Mouse (Mus musculus): ENCODE measurements around the gene Macrod2. TPM values are rescaled to one million over a fixed set of nuclear protein-coding genes. Genes with fewer than 3 reads are reported as not detected.

The Macrod2 gene
- polyA plus RNA-seq, 1 experiment from 2014 or later = 25.7 TPM

DNA sequence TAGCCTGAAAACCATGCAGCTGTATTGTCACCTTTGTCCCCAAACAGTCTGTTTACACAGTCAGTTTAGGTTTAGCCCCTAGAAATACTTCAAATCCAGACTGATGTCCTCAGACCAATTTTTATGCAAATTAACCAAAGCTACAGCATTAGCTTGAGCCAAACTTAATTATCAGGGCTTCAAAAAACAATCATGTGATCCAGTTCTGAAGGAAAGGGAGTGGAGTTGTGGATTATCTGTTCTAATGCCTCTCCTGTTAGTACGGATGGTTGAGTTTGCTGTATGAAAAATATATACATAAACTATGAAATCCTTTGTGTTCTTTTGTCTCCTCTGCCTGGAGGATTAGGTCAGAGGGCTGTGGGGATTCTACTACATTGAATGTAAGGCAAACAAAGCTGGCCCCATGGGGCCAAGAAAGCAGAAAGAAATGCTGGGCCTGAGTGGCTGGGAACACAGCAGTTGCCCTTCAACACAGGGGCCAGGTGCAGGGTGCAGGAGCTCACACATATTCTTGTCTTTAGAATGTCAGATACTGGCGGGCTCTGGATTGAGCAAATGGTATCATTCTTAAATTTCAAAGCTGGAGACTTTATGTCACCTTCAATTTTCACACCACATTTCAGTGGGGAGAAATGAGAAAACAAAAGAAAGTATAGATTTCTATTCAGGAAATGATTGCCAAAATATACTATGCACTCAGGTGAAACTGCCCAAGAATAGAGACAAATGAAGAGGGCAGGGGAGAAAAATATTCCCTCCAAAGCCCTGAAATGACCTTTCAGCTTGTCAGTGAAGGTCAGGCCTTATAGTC lies 1908.2 kb downstream of the Macrod2 start:
- no peak for ATAC-seq
- Histone ChIP-seq H3K4me1 (replicated peaks; ENCODE audit: control insufficient read depth, insufficient read depth, low read length) (no peaks in the 10 kb centered on the region), H3K9me3 (ENCODE audit: control insufficient read depth) (no peaks in the 10 kb centered on the region), H3K27ac (ENCODE audit: low read depth, low read length) (no peak overlapping the region), H3K27me3 (replicated peaks; ENCODE audit: control insufficient read depth, insufficient read depth, low read length) (no peaks in the 10 kb centered on the region), H3K36me3 (ENCODE audit: control insufficient read depth, insufficient read depth) (no peaks in the 10 kb centered on the region), H3K9ac (ENCODE audit: low read depth, low read length) (no peak overlapping the region), H3K4me2 (replicated peaks; ENCODE audit: low read depth) (no peak overlapping the region), H3K4me3 (ENCODE audit: low read depth, low read length) (no peak overlapping the region)
- no peak for TF ChIP-seq CTCF (IDR thresholded peaks at IDR 0.05; ENCODE audit: low read depth)
- WGBS = 47% methylated on average over 2 of the region's 2 CpGs

DNA sequence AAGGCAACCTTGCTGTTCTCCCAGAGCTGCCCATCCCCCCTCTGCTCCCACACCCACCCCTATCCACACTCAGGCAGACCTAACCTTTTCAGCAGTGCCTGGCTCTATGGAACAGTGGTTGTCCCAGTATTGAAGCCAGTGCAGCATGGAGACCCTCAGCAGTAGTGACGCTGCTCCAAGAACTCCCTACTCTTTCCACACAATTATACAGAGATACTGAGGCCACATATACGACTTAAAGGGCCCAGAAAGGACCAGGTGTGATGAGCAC lies 1908.7 kb downstream of the Macrod2 start:
- Histone ChIP-seq H3K9me3 (ENCODE audit: control insufficient read depth) (no peaks in the 10 kb centered on the region), H3K4me1 (replicated peaks; ENCODE audit: control insufficient read depth, insufficient read depth, low read length) (no peaks in the 10 kb centered on the region), H3K27me3 (replicated peaks; ENCODE audit: control insufficient read depth, insufficient read depth, low read length) (no peaks in the 10 kb centered on the region), H3K36me3 (ENCODE audit: control insufficient read depth, insufficient read depth) (no peaks in the 10 kb centered on the region), H3K9ac (ENCODE audit: low read depth, low read length) (no peak overlapping the region), H3K4me3 (ENCODE audit: low read depth, low read length) (no peak overlapping the region), H3K27ac (ENCODE audit: low read depth, low read length) (no peak overlapping the region), H3K4me2 (replicated peaks; ENCODE audit: low read depth) (no peak overlapping the region)
- WGBS = 64% methylated on average over 2 of the region's 2 CpGs
- no peak for ATAC-seq
- no peak for TF ChIP-seq CTCF (IDR thresholded peaks at IDR 0.05; ENCODE audit: low read depth)

- H3K4me2 ChIP-seq (replicated peaks; ENCODE audit: low read depth) = no peak overlapping the region
- no peak overlapping the region for H3K27ac ChIP-seq (ENCODE audit: low read depth, low read length)
- WGBS = 69% methylated on average over 3 of the region's 3 CpGs
- no peaks in the 10 kb centered on the region for H3K9me3 ChIP-seq (ENCODE audit: control insufficient read depth)
- no peaks in the 10 kb centered on the region for H3K4me1 ChIP-seq (replicated peaks; ENCODE audit: control insufficient read depth, insufficient read depth, low read length)
- no peak overlapping the region for H3K4me3 ChIP-seq (ENCODE audit: low read depth, low read length)
- no peak overlapping the region for H3K9ac ChIP-seq (ENCODE audit: low read depth, low read length)
- ATAC-seq = no peak
- H3K36me3 ChIP-seq (ENCODE audit: control insufficient read depth, insufficient read depth) = no peaks in the 10 kb centered on the region
- H3K27me3 ChIP-seq (replicated peaks; ENCODE audit: control insufficient read depth, insufficient read depth, low read length) = no peaks in the 10 kb centered on the region
- no peak for TF ChIP-seq CTCF (IDR thresholded peaks at IDR 0.05; ENCODE audit: low read depth)
Measured at GRCm38 (mm10) chr2:142323158-142323557, 1928.0 kb downstream of the Macrod2 start.

GRCm38 (mm10) chr2:142326737-142327136 lies 1931.6 kb downstream of the Macrod2 start:
- TF ChIP-seq CTCF (IDR thresholded peaks at IDR 0.05; ENCODE audit: low read depth) = no peak
- no peak overlapping the region for H3K4me3 ChIP-seq (ENCODE audit: low read depth, low read length)
- no peak overlapping the region for H3K9ac ChIP-seq (ENCODE audit: low read depth, low read length)
- H3K4me1 ChIP-seq (replicated peaks; ENCODE audit: control insufficient read depth, insufficient read depth, low read length) = no peaks in the 10 kb centered on the region
- no peaks in the 10 kb centered on the region for H3K27me3 ChIP-seq (replicated peaks; ENCODE audit: control insufficient read depth, insufficient read depth, low read length)
- no peaks in the 10 kb centered on the region for H3K9me3 ChIP-seq (ENCODE audit: control insufficient read depth)
- no peak for ATAC-seq
- H3K27ac ChIP-seq (ENCODE audit: low read depth, low read length) = no peak overlapping the region
- no peak overlapping the region for H3K4me2 ChIP-seq (replicated peaks; ENCODE audit: low read depth)
- no peaks in the 10 kb centered on the region for H3K36me3 ChIP-seq (ENCODE audit: control insufficient read depth, insufficient read depth)
- 90% methylated on average over 3 of the region's 3 CpGs for WGBS

- Histone ChIP-seq H3K4me1 (replicated peaks; ENCODE audit: control insufficient read depth, insufficient read depth, low read length) (no peaks in the 10 kb centered on the region), H3K4me2 (replicated peaks; ENCODE audit: low read depth) (no peak overlapping the region), H3K36me3 (ENCODE audit: control insufficient read depth, insufficient read depth) (no peaks in the 10 kb centered on the region), H3K27ac (ENCODE audit: low read depth, low read length) (no peak overlapping the region), H3K9ac (ENCODE audit: low read depth, low read length) (no peak overlapping the region), H3K27me3 (replicated peaks; ENCODE audit: control insufficient read depth, insufficient read depth, low read length) (no peaks in the 10 kb centered on the region), H3K4me3 (ENCODE audit: low read depth, low read length) (no peak overlapping the region), H3K9me3 (ENCODE audit: control insufficient read depth) (no peaks in the 10 kb centered on the region)
- ATAC-seq = no peak
- TF ChIP-seq CTCF (IDR thresholded peaks at IDR 0.05; ENCODE audit: low read depth) = no peak
- 71% methylated on average over 7 of the region's 7 CpGs for WGBS
Measured at GRCm38 (mm10) chr2:142329761-142330160, 1934.7 kb downstream of the Macrod2 start.

DNA sequence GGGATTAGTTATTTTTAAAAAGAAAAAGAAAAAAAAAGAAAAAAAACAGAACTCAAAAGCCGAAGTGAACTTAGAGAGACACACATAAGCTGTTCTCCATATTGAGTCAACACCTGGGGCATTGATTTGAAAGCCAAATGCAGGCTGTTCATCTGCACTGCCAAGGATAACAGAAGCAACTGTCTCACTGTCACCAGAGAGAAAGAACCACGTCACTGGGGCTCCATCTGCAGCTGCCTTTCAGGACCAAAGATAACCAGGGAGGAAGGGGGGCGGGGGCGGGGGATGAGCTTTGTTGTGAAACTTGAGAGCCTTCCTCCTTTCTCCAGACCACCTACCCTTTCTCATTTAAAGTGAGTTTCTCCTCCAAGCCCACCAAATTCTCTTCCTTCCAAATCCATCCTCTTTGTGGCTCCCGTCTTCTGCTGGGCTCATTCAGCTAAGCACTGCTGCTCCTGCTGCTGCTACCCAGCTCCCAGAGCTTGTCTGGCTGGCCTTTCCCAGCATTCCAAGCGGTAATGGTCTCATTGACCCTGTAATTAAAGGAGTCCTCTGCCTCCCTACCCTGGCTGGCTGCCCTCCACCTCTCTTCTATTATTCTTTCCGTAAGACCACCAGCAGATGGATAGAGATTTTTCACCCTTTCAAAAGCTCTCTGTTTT lies 1939.5 kb downstream of the Macrod2 start:
- no peaks in the 10 kb centered on the region for H3K4me1 ChIP-seq (replicated peaks; ENCODE audit: control insufficient read depth, insufficient read depth, low read length)
- H3K9me3 ChIP-seq (ENCODE audit: control insufficient read depth) = no peaks in the 10 kb centered on the region
- H3K27ac ChIP-seq (ENCODE audit: low read depth, low read length) = no peak overlapping the region
- no peak overlapping the region for H3K9ac ChIP-seq (ENCODE audit: low read depth, low read length)
- H3K27me3 ChIP-seq (replicated peaks; ENCODE audit: control insufficient read depth, insufficient read depth, low read length) = no peaks in the 10 kb centered on the region
- no peak overlapping the region for H3K4me2 ChIP-seq (replicated peaks; ENCODE audit: low read depth)
- no peak for ATAC-seq
- no peak overlapping the region for H3K4me3 ChIP-seq (ENCODE audit: low read depth, low read length)
- WGBS = 25% methylated on average over 7 of the region's 7 CpGs
- H3K36me3 ChIP-seq (ENCODE audit: control insufficient read depth, insufficient read depth) = no peaks in the 10 kb centered on the region
- no peak for TF ChIP-seq CTCF (IDR thresholded peaks at IDR 0.05; ENCODE audit: low read depth)

Measured in intestine, postnatal 0 days (tissue).